ENCODE assay signal across 8 mouse cellular contexts in genomic region chrX:74245687-74246086, GRCm38 (mm10). TPM values are rescaled to one million over a fixed set of nuclear protein-coding genes. Genes with fewer than 3 reads are reported as not detected.
DNase-seq lines count a peak whose midpoint lies in the region; ATAC-seq lines count a peak whose summit lies in the region.

No protein-coding gene starts in this region.

- peak; percentile 83 for DNase-seq in R1 (ENCODE audit: low read depth, low spot score)
- DNase-seq in cerebellum, postnatal 36 days, result peak; percentile 71 to 79
- DNase-seq in gastrocnemius, adult 18-20 months (ENCODE audit: low spot score), result peak; percentile 77
- peak; percentile 23 to 67 for DNase-seq in left cerebral cortex, adult 8-10 months (ENCODE audit: low spot score in 2 of 2)
- DNase-seq in right cerebral cortex, postnatal 10 days (ENCODE audit: low spot score in 2 of 2), result peak; percentile 83 to 84
- DNase-seq in urinary bladder, postnatal 36 days (ENCODE audit: low spot score in 2 of 2), result peak; percentile 64 to 79

- peak overlapping the region; percentile 58 for H3K4me3 ChIP-seq in hindbrain, embryonic 16.5 days (ENCODE audit: low read length)
- peak overlapping the region; percentile 59 for H3K4me3 ChIP-seq in macrophage (ENCODE audit: inconsistent target)

- H3K9ac ChIP-seq in hindbrain, embryonic 16.5 days (ENCODE audit: low read depth, low read length), result peak overlapping the region; percentile 74

- H3K27me3 ChIP-seq in hindbrain, embryonic 16.5 days (replicated peaks; ENCODE audit: control insufficient read depth, insufficient read depth, low read length), result no peaks in the 10 kb centered on the region

- peaks cover 33% of the 10 kb centered on the region for H3K79me2 ChIP-seq in macrophage (ENCODE audit: inconsistent target)

- peaks cover 9% of the 10 kb centered on the region for H3K36me3 ChIP-seq in hindbrain, embryonic 16.5 days (ENCODE audit: control insufficient read depth, insufficient read depth, low read length)
- 0 out of 2 replicates have a peak, but pooled peaks cover 17% of the 10 kb centered on the region for H3K36me3 ChIP-seq in macrophage (ENCODE audit: inconsistent target)

- no peaks in the 10 kb centered on the region for H3K9me3 ChIP-seq in hindbrain, embryonic 16.5 days (ENCODE audit: control insufficient read depth, low read length)

- H3K27ac ChIP-seq in hindbrain, embryonic 16.5 days (ENCODE audit: low read depth, low read length), result peak overlapping the region; percentile 83
- peak overlapping the region; percentile 88 for H3K27ac ChIP-seq in macrophage

- WGBS in hindbrain, embryonic 16.5 days, result 23% methylated on average over 21 of the region's 21 CpGs
- 28% methylated on average over 16 of the region's 21 CpGs for WGBS in macrophage (ENCODE audit: missing documents)

- H3K4me2 ChIP-seq in hindbrain, embryonic 16.5 days (ENCODE audit: low read length), result peak overlapping the region; percentile 49

- peaks cover 11% of the 10 kb centered on the region for H3K4me1 ChIP-seq in hindbrain, embryonic 16.5 days (ENCODE audit: control insufficient read depth, insufficient read depth, low read depth, low read length)

- peak; percentile 45 for ATAC-seq in hindbrain, embryonic 16.5 days

RNA-seq across cellular contexts. Expression of gene Flna, which starts 3.9 kb away (rescaled TPM):
- total RNA-seq in gastrocnemius, adult 18-20 months (2021), result 10 to 100 TPM; 30.5 to 50.1 TPM
- polyA plus RNA-seq in hindbrain, embryonic 16.5 days (2015; fragmentation: Nextera tagmentation; extraction: Ambion mirVana), result 77.4 and 103 TPM in 2 replicates
- 10 to 100 TPM; 48.4 to 70.4 (median 61.4) TPM for total RNA-seq in left cerebral cortex, adult 8-10 months (2022)
- 1,000 to 10,000 TPM in 11 of 26 experiments, 100 to 1,000 TPM in 15; 366 to 2,144 (median 988) TPM for total RNA-seq in macrophage (2018; cell fraction: chromatin; rRNA removed)
- 100 to 1,000 TPM; 108 to 279 (median 202) TPM for total RNA-seq in macrophage (2018; cell fraction: cytosol; rRNA removed)
- total RNA-seq in macrophage (2018; cell fraction: nucleus; rRNA removed), result 100 to 1,000 TPM; 241 to 770 (median 447) TPM
- polyA plus RNA-seq in macrophage (2018), result 167 to 435 TPM (median 388 TPM) in 3 replicates

RNA-seq across cellular contexts. Expression of gene Emd, which starts 8.8 kb away (rescaled TPM):
- 10 to 100 TPM; 25.0 to 32.4 TPM for total RNA-seq in gastrocnemius, adult 18-20 months (2021)
- polyA plus RNA-seq in hindbrain, embryonic 16.5 days (2015; fragmentation: Nextera tagmentation; extraction: Ambion mirVana), result 13.1 and 14.8 TPM in 2 replicates
- 10 to 100 TPM; 33.5 to 39.5 (median 38.8) TPM for total RNA-seq in left cerebral cortex, adult 8-10 months (2022)
- 10 to 100 TPM in 25 of 26 experiments, 1 to 10 TPM in 1; 9.1 to 69.1 (median 18.4) TPM for total RNA-seq in macrophage (2018; cell fraction: chromatin; rRNA removed)
- 10 to 100 TPM; 30.4 to 48.0 (median 40.3) TPM for total RNA-seq in macrophage (2018; cell fraction: cytosol; rRNA removed)
- 10 to 100 TPM; 13.8 to 54.6 (median 22.3) TPM for total RNA-seq in macrophage (2018; cell fraction: nucleus; rRNA removed)
- 35.7 to 94.2 TPM (median 47.2 TPM) in 3 replicates for polyA plus RNA-seq in macrophage (2018)

RNA-seq across cellular contexts. Expression of gene Rpl10, which starts 24.9 kb away (rescaled TPM):
- 100 to 1,000 TPM; 172 to 189 TPM for total RNA-seq in gastrocnemius, adult 18-20 months (2021)
- polyA plus RNA-seq in hindbrain, embryonic 16.5 days (2015; fragmentation: Nextera tagmentation; extraction: Ambion mirVana), result 342 and 444 TPM in 2 replicates
- total RNA-seq in left cerebral cortex, adult 8-10 months (2022), result 100 to 1,000 TPM; 134 to 270 (median 185) TPM
- total RNA-seq in macrophage (2018; cell fraction: chromatin; rRNA removed), result 100 to 1,000 TPM; 240 to 849 (median 429) TPM
- 1,000 to 10,000 TPM in 25 of 26 experiments, 100 to 1,000 TPM in 1; 953 to 2,648 (median 1,502) TPM for total RNA-seq in macrophage (2018; cell fraction: cytosol; rRNA removed)
- 100 to 1,000 TPM; 320 to 785 (median 447) TPM for total RNA-seq in macrophage (2018; cell fraction: nucleus; rRNA removed)
- polyA plus RNA-seq in macrophage (2018), result 1,104 to 3,117 TPM (median 2,186 TPM) in 3 replicates

RNA-seq across cellular contexts. Expression of gene Taz, which starts 36.0 kb away (rescaled TPM):
- total RNA-seq in gastrocnemius, adult 18-20 months (2021), result 10 to 100 TPM; 40.2 to 47.4 TPM
- polyA plus RNA-seq in hindbrain, embryonic 16.5 days (2015; fragmentation: Nextera tagmentation; extraction: Ambion mirVana), result 78.4 and 79.0 TPM in 2 replicates
- 10 to 100 TPM; 60.9 to 67.1 (median 63.8) TPM for total RNA-seq in left cerebral cortex, adult 8-10 months (2022)
- 100 to 1,000 TPM; 104 to 317 (median 236) TPM for total RNA-seq in macrophage (2018; cell fraction: chromatin; rRNA removed)
- total RNA-seq in macrophage (2018; cell fraction: cytosol; rRNA removed), result 10 to 100 TPM; 25.9 to 47.8 (median 34.0) TPM
- total RNA-seq in macrophage (2018; cell fraction: nucleus; rRNA removed), result 100 to 1,000 TPM in 17 of 26 experiments, 10 to 100 TPM in 9; 72.1 to 202 (median 116) TPM
- polyA plus RNA-seq in macrophage (2018), result 20.9 to 53.4 TPM (median 35.7 TPM) in 3 replicates

RNA-seq across cellular contexts. Expression of gene Dnase1l1, which starts 36.5 kb away (rescaled TPM):
- total RNA-seq in gastrocnemius, adult 18-20 months (2021), result 100 to 1,000 TPM; 114 to 124 TPM
- 4.4 and 4.7 TPM in 2 replicates for polyA plus RNA-seq in hindbrain, embryonic 16.5 days (2015; fragmentation: Nextera tagmentation; extraction: Ambion mirVana)
- total RNA-seq in left cerebral cortex, adult 8-10 months (2022), result 1 to 10 TPM; 1.8 to 5.0 (median 3.1) TPM
- 100 to 1,000 TPM in 22 of 26 experiments, 10 to 100 TPM in 4; 60.1 to 434 (median 170) TPM for total RNA-seq in macrophage (2018; cell fraction: chromatin; rRNA removed)
- total RNA-seq in macrophage (2018; cell fraction: cytosol; rRNA removed), result 100 to 1,000 TPM in 14 of 26 experiments, 10 to 100 TPM in 12; 66.9 to 209 (median 135) TPM
- 100 to 1,000 TPM in 25 of 26 experiments, 10 to 100 TPM in 1; 63.1 to 361 (median 189) TPM for total RNA-seq in macrophage (2018; cell fraction: nucleus; rRNA removed)
- 142 to 185 TPM (median 160 TPM) in 3 replicates for polyA plus RNA-seq in macrophage (2018)

Comparison
In these comparisons a context has a peak if more than half of its experiments do, and no peak if none do; other contexts are left out.
1. Peak in every context shown above with its lines: DNase-seq, ATAC-seq, H3K4me3 ChIP-seq and H3K27ac ChIP-seq.